ENCODE assay signal across 9 mouse cellular contexts in the genomic region with DNA sequence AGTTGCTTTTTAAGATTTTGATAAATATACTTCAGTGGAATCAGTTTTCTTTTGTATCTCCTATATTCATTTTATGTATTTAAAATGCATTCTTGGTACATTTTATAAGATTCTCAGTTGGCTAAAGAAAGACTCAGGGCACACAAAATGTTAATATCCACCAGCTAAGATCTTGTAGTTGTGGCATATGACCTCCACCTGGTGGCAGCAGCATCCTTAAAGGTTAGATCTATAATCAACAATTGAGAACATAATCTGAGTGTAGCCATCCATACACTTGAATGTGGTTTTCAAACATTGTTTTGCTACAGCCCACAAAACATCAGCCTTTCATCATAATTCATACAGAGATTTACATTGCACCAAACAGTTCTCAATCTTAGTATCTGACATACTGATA.
DNase-seq lines count a peak whose midpoint lies in the region; ATAC-seq lines count a peak whose summit lies in the region.
"Had no signal": no experiment of that assay in that cellular context is flagged by ENCODE, and none has a peak within 500 bp of the region (broad histone marks: within the 10 kb centered on the region; RNA-seq: fewer than 3 reads in every experiment).

No protein-coding gene starts in this region.

- no peaks in the 10 kb centered on the region for H3K36me3 ChIP-seq in kidney, embryonic 16.5 days (ENCODE audit: insufficient read depth, low read length)
- H3K36me3 ChIP-seq: limb, embryonic 13.5 days had no signal

- no peak for ATAC-seq in kidney, embryonic 16.5 days (ENCODE audit: low FRiP score, low TSS enrichment)

- H3K4me3 ChIP-seq in kidney, embryonic 16.5 days (ENCODE audit: low read length): no peak overlapping the region
- H3K4me3 ChIP-seq: limb, embryonic 13.5 days had no signal

- H3K9ac ChIP-seq in kidney, embryonic 16.5 days (replicated peaks; ENCODE audit: low read length): no peak overlapping the region
- H3K9ac ChIP-seq: limb, embryonic 13.5 days had no signal

- DNase-seq in adrenal gland, postnatal 14 days: peak; percentile 15
- no peak for DNase-seq in adrenal gland, postnatal 4 days (ENCODE audit: low spot score in 2 of 2)
- peak; percentile 10 for DNase-seq in kidney, adult 11 months
- DNase-seq in adipocyte (ENCODE audit: low spot score): peak; percentile 63
- DNase-seq in kidney, postnatal 4 days: peak; percentile 60 to 61
- no peak for DNase-seq in spleen, postnatal 4 days (ENCODE audit: low spot score in 2 of 2)
- DNase-seq in cerebellum, adult 11 months: no peak

- H3K27ac ChIP-seq in kidney, embryonic 16.5 days (ENCODE audit: low read length): no peak overlapping the region
- H3K27ac ChIP-seq: limb, embryonic 13.5 days had no signal

- no peak overlapping the region for H3K4me2 ChIP-seq in kidney, embryonic 16.5 days (replicated peaks; ENCODE audit: low read depth, low read length)
- H3K4me2 ChIP-seq: limb, embryonic 13.5 days had no signal

- H3K27me3 ChIP-seq in kidney, embryonic 16.5 days (ENCODE audit: insufficient read depth, low read length): no peaks in the 10 kb centered on the region
- H3K27me3 ChIP-seq: limb, embryonic 13.5 days had no signal

- H3K9me3 ChIP-seq in kidney, embryonic 16.5 days (ENCODE audit: low read length): no peaks in the 10 kb centered on the region
- H3K9me3 ChIP-seq: limb, embryonic 13.5 days had no signal

- H3K4me1 ChIP-seq in kidney, embryonic 16.5 days (ENCODE audit: insufficient read depth, low read length): no peaks in the 10 kb centered on the region
- H3K4me1 ChIP-seq: limb, embryonic 13.5 days had no signal

Comparison
In these comparisons a context has a peak if more than half of its experiments do, and no peak if none do; other contexts are left out.
1. DNase-seq: peak in adrenal gland, postnatal 14 days (single experiment), kidney, adult 11 months (single experiment), adipocyte (single experiment) and kidney, postnatal 4 days (2 of 2); none in adrenal gland, postnatal 4 days (0 of 2), spleen, postnatal 4 days (0 of 2) and cerebellum, adult 11 months (single experiment).